Mouse (Mus musculus) right cerebral cortex, postnatal 14 days (tissue): ENCODE results near the gene Tnni3k.
A peak's percentile ranks its signal among the peaks of the same experiment; 100 is the strongest.

ENCODE experiments used
- DNase-seq: peaks from one replicate; pipeline ENCODE4 v3.0.0; 2022

The Tnni3k gene

DNA sequence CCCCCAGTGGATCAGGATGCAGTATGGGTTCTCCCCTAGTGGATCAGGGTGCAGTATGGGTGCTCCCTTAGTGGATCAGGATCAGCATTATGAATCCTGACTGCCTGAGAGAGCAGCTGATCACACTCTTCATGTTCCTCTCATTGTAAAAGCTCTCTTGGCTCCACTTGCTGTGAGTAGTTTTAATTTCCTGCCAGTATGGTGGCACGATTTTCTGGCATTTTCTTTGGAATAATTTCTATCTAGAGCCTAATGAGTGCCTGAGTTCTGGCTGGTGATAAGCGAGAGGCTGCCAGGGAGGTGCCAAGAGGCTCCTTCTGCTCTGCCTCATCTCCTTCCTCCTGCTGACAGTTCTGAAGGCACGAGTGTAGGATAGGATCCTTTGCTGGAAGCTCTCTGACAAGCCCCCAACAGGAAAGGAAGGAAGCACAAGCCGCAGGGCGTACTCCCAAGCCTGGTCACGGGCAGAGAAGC, 109.5 kb downstream of the Tnni3k start:
- no peak for DNase-seq

DNA sequence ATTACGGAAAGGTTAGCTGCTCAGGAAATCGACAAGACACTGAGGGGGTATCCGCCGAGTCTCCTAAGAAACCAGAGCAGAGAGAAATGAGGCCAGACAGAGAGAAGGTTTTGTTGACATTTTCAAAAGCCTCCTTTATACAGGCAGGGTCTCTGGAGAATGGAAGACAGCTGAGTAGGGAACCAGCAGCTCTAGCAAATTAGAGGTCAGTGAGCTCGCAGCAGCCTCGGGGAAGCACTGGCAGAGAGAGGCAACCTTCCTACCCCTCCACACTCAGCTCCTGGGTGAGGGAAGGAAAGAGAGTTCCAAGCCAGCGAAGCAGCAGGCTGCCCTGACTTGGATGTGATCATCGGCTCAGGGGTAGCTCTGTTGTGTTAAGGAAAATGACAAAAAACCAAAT, 127.5 kb downstream of the Tnni3k start:
- no peak for DNase-seq

DNA sequence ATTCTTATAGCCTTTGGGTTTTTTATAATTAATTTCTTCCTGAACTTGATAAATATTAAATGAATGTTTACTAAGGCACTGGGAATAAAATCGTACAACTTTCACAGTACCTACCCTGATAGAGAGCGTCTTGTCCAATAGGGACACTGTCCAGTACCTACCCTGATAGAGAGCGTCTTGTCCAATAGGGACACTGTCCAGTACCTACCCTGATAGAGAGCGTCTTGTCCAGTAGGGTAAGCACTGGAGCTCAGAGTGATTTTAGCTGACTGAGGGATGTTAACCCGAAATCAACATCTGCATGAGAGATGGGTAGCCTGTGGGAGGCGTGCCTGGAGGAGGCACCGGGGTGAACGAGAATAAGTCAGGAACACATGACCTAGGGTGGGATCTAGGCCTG, 130.3 kb downstream of the Tnni3k start:
- DNase-seq, result no peak

DNA sequence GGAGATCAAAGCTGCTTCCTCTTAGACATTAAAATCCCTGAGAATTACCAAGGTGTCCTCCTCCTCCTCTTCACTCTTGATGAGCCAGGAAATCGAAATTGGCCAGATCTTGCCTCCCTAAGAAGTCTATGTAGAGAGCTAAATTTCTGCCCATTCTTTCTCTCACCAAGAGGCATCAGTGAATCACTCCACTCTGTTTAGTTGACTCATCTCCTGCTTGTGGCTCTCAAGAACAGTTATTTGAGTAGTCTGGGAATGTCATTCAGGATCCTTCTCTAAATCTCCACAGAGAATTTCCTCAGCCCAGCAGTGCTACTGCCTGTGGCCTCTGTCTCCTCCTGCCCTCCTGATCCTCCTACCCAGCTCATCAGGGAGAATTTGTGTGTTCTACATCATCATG, 139.6 kb downstream of the Tnni3k start:
- no peak for DNase-seq

DNA sequence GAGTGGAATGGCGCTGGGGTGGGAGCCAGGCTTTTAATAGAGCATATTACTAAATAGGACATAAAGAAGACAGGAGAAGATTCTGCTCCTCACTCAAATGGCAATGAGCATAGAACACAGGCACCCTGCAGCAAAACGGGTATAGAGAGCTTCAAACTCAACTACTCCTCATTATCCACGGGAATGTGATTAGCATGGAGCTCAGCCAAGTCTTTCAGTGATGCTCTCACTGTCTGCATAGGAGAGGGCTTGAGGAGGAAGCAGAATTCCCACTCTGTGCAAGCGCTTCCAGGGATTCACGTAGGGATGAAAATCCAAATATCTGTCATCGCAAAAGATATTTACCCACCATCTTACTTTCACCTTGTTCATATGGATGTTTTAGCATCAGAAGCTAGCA, 141.6 kb downstream of the Tnni3k start:
- no peak for DNase-seq

DNA sequence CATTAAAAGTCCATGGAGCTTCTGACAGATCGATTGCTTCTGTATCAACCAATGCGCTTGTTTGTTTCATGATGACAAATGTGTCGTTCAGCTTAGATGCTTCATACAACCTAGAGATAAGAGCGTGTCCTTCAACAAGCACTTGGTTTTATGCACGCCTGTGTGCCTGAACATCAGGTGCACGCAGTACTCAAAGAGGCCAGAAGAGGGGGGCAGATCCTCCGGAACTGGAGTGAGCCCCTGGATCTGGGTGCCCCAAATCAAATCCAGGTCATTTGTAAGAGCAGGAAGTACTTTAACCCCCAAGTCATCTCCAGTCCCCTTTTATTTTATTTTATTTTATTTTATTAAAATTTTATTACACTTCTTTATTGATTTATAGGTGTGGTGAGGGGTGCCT, 158.5 kb downstream of the Tnni3k start:
- peak; percentile 21 for DNase-seq

DNA sequence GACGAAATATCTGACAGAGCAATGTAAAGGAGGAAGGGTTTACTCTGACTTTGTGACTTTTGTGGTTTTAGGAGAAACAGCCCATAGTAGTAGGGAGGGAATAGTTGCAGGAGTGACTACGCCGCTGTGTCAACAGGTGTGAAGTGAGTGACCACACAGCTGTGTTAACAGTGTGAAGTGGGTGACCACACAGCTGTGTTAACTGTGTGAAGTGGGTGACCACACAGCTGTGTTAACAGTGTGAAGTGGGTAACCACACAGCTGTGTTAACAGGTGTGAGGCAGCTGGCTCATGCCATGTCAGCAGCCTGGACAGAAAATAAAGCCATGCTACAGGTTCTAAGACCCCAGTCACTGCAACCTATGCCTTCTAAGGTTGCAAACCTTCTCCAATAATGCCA, 162.0 kb downstream of the Tnni3k start:
- DNase-seq, result no peak

DNA sequence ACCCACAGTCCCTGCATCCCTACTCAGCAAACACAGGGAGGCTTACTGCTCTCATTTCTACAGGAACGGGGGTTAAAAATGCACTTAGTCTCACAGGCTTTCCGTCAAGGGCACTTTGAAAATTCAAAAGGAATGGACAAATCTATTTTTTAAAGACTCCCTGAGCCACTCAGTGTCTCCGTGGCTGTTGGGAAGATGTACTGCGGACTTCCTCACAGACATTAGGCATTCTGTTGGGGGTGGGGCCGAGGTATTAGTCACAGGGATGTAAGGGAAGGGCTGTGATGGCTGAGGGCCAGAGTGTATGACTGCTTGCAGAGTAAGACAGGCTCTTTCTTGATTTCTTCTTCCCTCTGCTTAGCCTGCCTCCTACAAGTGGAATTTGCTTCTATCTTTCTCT, 169.8 kb downstream of the Tnni3k start:
- DNase-seq, result peak; percentile 14

DNA sequence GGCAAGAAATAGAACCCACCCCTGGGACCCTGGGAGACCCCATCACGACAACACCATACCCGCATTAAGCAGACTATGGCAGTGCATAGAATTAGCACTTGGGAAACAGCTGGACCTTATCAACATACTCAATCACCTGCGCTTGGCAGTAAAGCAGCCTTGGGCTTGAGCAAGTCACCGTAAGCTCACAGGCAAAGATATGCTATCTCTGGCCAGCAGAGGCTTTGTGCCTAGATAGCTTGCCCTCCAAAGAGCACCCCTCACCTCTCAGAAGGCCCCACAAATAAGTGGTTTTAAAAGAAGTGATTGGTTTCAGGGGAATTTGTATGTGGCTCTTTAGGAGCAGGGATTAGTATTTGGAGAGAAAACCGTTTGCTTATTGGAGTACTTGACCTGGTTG, 170.2 kb downstream of the Tnni3k start:
- DNase-seq, result no peak

DNA sequence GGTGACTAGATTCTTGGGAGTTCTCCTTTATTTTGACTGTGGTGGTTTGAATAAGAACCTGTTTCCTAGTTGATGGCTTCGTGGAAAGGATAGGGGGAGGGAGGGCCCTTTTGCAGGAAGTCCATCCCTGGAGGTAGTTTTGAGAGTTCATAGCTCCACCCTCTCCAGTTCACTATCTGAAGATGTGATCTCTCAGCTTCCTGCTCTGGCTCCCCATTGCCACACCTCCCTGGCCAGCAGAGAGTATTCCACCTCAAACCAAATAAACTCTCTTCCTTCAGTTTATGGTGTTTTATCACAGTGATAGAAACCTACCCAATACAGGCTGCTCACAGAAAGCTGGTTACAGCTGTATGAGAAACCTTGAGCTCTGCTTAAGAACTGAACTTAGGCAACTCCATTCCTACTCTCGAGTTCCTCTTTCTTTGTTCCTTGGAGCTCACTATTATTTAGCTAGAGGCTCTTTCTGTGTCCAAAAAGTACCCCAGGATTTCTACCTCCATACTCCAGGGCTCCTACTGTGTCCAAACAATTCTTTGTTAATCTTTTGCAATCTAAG, 173.7 kb downstream of the Tnni3k start:
- DNase-seq, result no peak

DNA sequence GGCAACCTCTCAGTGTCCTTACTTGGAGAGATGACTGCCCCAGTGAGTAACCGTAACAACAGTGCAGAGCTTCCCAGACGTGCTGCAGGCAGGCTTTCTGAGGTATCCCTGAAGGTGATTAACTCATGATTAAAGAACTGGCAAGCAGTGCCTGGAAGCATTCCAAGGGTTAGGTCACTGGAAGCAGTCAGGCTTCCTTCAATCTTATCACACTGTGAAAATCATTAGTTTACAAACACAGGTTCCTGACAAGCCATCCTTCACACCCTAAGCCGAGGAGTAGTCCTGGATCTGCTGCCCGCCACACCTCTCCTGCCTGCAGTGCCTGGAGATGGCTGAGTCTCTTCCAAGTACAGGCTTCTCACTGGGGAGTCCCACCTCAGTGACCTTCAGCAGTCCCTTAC, 174.7 kb downstream of the Tnni3k start:
- no peak for DNase-seq

DNA sequence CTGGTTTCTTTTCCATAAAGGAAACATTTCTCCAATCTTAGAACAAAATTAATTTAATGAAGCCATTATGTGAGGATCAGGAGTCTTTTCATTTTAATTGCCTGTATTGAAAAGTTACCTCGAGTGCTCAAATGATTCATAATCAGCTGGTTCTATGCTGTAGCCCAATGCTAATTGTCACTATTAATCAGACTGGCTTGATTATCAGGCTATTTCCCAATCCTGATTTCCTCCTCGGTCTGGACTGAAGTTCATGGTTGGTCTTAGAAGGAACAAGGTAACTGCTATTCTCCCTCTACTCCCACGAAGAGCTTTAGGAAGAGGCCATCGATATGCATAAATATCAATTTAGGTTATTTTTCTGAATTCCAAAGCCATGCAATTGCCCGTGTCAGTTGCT, 175.1 kb downstream of the Tnni3k start:
- DNase-seq, result no peak

DNA sequence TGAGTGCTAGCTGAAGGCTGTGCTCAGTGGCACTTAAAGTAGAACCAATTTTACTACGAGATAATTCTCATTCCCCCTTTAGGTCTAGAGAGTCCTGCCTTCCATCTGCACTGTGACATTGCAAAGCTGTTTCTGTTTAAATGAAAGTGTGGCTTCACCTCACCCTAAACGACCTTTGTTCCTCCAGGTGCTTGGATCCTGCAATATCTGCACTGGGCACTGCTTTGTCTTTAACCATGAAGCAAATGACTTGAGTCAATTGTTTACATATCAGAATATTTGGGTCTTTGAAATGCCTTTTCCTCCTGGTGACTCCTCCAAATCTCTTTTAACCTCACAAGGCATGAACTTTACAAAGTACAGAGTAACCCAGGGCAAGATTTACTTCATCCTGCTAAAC, 175.7 kb downstream of the Tnni3k start:
- DNase-seq, result no peak

DNA sequence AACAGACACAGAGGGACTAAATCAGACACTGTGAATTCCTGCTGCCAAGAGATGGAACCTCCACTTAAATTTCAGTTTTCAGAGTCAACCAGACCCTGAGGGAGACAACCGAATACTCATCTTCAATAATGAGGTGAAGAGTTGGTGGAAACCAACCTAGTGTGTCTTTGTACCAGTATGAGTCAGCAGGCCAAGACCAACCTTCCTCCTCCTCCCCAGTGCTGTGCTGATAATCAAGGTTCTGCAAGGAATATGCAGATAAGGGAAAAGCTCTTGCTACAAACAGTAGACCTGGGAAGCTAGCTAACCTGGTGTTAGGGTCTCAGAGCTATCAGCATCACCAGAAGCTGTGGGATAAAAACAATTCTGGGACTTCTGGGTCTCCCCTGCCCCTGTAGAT, 176.1 kb downstream of the Tnni3k start:
- DNase-seq, result no peak

DNA sequence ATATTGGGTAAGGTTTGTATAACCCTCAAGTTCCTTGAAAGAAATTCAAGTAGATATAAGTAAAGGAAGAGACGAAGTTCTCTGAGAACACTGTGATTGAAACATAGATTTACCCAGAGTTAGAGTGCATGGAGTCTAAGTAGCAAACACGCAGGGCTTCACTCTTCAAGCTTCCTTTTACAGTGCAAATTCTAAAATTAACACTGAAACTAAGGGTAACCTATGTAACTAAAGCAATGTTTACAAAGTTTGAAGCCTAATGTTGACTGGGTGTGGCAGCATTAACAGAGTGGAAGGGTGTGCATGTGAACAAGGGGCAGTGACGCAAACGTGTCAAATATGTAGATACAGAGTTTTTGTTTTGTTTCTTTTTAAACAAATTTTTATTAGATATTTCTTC, 186.4 kb downstream of the Tnni3k start:
- no peak for DNase-seq

DNA sequence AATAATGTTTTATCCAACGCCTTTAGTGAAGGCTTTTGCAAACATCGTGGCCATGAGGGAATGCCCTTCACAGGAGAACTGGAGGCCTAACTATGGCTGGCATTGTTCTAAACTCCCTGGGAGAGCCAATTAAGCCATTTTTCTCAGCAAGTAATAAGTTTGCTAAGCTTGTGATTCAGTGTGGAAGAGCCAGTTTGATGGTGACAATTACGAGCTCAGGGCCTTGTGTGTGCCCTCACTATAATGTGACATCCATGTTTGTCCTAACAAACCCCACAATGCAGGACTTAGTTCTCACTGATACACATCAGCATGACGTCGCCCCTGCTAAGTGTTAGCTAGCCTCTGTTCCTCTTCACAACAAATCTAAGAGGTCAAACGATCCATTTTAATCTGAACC, 193.3 kb downstream of the Tnni3k start:
- DNase-seq, result no peak

DNA sequence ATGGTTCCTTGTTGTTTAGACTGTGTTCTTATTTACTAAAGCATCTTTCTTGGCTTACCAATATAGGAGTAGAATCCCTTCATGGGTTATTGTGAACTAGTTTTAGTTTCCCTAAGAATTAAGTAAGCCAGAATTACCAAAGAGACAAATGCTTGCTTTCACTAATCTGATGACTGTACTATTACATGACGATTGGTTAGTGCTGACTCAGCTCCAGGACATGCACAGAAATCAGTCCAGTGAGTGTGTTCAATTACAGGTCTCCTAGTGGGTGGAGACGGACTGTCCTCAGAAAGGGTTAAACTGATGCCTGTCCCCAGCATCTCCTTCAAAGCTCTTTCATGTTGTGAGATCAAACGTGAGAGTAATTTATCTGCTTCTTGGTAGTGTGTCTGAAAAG, 195.5 kb downstream of the Tnni3k start:
- no peak for DNase-seq

DNA sequence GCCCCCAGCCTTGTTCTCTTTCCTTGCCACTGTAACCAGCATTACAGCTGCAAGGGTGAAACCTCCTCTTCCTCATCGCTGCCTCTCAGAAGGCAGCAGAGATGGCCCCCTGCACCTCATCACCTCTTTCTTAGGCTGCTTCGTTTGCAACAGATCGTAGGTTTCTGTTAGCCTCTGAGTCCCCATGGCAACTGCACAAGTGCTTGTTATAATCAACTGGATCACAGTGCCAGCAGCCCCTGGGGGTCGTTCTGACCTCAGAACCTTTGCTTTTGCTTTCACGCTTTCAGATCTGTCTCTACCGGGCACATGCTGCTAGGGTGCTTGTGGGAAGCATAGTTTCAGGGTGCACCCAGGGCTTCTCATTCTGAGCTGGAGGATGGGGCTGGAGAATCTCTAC, 201.9 kb downstream of the Tnni3k start:
- DNase-seq, result no peak

DNA sequence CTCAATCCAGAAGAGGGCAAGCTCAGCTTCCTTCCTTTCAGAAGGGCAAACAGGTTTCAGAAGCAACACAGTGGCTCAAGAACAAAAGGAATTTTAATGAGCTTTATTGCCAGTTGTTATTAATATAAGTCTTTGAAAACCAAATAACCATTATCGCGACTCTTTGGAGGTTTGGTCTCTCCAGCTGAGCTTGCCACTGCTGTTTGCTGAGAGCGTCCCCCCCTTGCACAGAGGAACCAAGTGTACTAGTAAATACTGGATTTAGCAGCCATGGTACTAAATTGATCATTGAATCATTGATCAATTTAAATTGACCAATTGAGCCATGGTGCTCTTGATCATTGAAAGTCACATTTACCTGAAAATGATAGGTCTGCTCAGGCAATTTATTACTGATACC, 202.9 kb downstream of the Tnni3k start:
- DNase-seq, result no peak

DNA sequence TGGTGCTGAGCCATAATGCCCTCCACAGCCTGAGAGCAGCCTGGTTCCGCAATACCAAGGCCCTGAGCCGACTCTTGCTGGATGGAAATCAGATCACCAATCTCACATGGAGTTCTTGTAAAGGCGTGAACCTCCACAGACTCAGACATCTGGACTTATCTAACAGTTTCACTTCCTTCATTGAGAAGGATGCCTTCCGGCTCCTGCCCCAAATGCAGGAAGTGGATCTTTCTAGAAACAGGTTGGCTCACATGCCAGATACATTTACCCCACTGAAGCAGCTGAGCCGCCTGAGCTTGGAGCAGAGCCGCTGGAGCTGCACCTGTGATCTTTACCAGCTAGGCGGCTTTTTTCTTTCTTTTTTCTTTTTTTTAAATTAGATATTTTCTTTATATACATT, 213.0 kb downstream of the Tnni3k start:
- no peak for DNase-seq

DNA sequence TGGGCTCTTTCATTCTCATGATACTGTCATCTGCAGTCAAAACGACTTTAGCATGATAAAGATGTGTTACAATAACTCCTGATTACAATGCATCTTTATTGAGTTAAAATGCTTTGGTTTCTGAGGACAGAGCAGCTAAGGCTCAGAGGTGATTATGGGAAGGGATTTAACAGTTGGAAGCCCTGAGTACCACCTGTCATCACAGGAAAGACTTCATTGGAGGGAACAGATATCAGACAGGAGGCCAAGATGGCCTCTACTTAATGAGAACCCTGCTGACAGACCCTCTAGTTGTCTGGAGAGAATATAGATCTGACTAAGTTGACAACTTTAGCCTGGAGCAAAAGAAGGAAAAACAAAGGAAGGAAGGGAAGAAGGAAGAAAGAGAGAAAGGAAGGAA, 214.1 kb downstream of the Tnni3k start:
- DNase-seq, result no peak

DNA sequence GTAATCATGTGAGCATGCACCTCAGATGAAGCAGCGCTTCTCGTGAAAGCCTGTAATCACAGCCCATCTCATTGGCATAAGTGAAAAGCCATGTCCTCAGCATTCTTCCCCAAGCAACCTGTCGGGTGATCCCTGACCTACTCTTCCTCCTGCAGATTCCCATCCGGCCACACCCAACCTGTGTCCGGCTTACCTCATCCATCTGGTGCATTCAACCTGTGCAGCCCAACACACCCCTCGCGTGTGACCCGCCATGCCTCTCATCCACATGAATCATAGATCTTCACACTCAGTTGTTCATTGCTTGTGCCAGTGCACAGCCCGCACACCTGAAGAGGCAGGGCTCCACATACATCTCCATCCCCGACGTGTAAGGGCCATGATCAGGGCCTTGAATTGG, 217.3 kb downstream of the Tnni3k start:
- DNase-seq, result no peak

DNA sequence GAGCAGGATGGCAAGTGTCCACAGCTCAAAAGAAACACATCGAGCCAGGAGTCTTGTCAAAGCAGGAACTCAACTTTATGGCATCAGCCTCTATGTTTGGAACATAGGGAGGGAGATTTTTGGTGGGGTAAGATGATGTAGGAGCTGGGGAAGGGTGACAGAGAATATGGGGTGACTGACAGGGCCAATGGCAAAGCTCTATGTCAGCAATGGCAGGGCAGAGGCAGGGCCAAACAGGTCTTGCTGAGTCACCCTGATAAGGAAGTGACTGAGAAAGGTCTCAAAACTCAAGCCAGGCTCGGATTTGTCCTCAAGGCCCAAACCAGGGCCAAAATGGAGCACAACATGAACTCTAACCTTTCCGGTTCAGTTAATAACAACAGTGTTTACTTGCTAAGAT, 219.1 kb downstream of the Tnni3k start:
- no peak for DNase-seq

DNA sequence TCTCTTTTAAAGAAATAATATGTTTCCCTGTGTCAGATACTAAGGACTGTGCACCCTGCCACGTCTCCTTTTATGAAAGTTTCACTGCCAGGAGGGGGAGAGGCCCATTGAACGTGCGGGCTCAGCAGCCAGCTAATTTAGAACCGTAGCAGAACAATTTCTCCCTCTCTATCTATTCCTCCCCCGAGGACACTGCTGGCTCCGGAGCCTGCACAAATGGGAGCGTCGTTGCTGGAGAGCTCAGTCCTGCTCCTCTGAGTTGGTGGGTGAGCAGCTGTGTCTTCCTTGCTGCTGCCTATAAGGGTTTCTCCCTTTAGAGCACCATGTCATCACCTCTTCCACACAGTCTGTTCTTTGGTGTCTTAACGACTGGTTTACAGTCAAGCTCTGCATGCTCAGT, 220.8 kb downstream of the Tnni3k start:
- no peak for DNase-seq

DNA sequence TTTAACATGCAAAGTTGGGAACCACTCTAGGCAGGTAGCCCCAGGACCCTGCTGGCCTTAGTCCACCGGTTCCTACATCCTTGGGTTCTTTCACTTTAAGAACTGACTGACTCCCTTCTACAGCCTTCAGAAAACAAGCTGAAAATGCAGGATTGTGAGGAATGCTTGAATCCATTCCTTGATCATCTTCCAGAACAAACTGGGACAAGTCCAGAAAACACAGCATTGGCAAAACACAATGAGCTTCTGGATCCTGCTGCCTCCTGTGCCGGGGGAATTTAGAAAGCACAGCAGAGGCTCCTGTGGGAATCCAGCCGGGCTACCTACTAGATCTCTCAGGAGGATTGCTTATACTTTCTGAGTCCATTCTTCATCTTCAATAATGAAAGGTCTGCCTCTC, 229.5 kb downstream of the Tnni3k start:
- DNase-seq, result no peak

DNA sequence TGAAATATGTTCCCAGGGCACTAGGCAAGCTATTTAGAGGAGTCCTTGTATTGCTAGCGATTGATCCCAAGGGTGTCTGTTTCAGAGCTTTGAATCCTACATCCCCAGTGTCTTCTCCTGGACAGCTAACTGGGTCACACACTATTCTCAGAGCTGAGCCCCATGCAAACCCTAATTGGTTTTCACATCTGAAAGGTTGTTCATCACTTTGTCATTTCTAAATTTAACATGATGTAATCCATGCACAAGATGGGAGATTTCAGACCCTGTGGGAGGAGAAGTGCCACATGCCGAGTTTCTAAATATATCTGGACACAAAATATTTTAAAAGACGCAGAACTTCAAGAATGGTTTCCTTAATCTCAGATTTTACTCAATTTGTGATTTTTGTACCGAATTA, 230.5 kb downstream of the Tnni3k start:
- no peak for DNase-seq
